Mouse (Mus musculus) ES-Bruce4 (cell line): ENCODE data around the gene Zfp987. TPM values are rescaled to one million over a fixed set of nuclear protein-coding genes. Genes with fewer than 3 reads are reported as not detected.
"Not testable (repeated sequence)": the region's sequence is repeated elsewhere in the genome, so short reads cannot be mapped to it uniquely, and the experiment has no call there.

Experiments
- H3K27ac ChIP-seq: 2 replicates; pipeline ENCODE4 v1.5.1; 2012; ENCODE audit warnings: low read length, inconsistent platforms; ENCODE audit not compliant: insufficient read depth
- H3K27me3 ChIP-seq: 2 replicates; pipeline ENCODE4 v1.6.1; 2012; ENCODE audit warnings: mild to moderate bottlenecking, low read length, inconsistent platforms; ENCODE audit not compliant: control insufficient read depth, poor library complexity, insufficient read depth, severe bottlenecking
- H3K36me3 ChIP-seq: 2 replicates; pipeline ENCODE4 v1.6.1; 2012; ENCODE audit warnings: inconsistent platforms, mild to moderate bottlenecking, low read length, moderate library complexity; ENCODE audit not compliant: control insufficient read depth, poor library complexity, insufficient read depth, severe bottlenecking
- H3K4me1 ChIP-seq: one replicate; pipeline ENCODE4 v1.8.1; 2011; ENCODE audit warnings: low read length; ENCODE audit not compliant: control insufficient read depth, insufficient read depth
- H3K4me3 ChIP-seq: 2 replicates; pipeline ENCODE4 v1.5.1; 2011; ENCODE audit warnings: low read depth, mild to moderate bottlenecking, low read length
- H3K9ac ChIP-seq: 2 replicates; pipeline ENCODE4 v1.6.1; 2012; ENCODE audit warnings: low read depth, mild to moderate bottlenecking, inconsistent platforms; ENCODE audit not compliant: poor library complexity, severe bottlenecking
- H3K9me3 ChIP-seq: replicated peaks from 2 replicates; pipeline ENCODE4 v1.6.1; 2012; ENCODE audit warnings: mild to moderate bottlenecking, low read length, inconsistent platforms; ENCODE audit not compliant: control insufficient read depth, poor library complexity, insufficient read depth, severe bottlenecking
- CTCF ChIP-seq: IDR thresholded peaks from one replicate; pipeline ENCODE4 v1.8.1; 2011; ENCODE audit warnings: low read depth, low read length
- EP300 ChIP-seq: IDR thresholded peaks from 2 replicates; pipeline ENCODE4 v1.6.1; 2011; ENCODE audit warnings: low read depth, low read length; ENCODE audit not compliant: insufficient read depth
- POLR2A ChIP-seq: IDR thresholded peaks from one replicate; pipeline ENCODE4 v1.8.1; 2011; ENCODE audit warnings: low read length; ENCODE audit not compliant: insufficient read depth
- polyA plus RNA-seq: library from polyadenylated mRNA; stranded (reverse); fragments of >200 nt; gene quantifications from 2 replicates; pipeline ENCODE4 v1.2.4, GENCODE M21; 2011; ENCODE audit warnings: low read depth; ENCODE audit not compliant: missing spikeins, insufficient read depth, insufficient read length

The Zfp987 gene
- 13.2 and 17.4 TPM in 2 replicates for polyA plus RNA-seq

GRCm38 (mm10) chr4:146096998-146097397 lies at the start of gene Zfp987:
Gene Zfp987, plus strand, starts transcription at chr4:146097298.
- H3K9me3 ChIP-seq, H3K27me3 ChIP-seq, H3K9ac ChIP-seq, H3K27ac ChIP-seq, H3K36me3 ChIP-seq, H3K4me1 ChIP-seq: not testable (repeated sequence)
- H3K4me3 ChIP-seq: peak within 1 kb of the TSS; percentile 16; the same call in 1 of the 2 replicates

DNA sequence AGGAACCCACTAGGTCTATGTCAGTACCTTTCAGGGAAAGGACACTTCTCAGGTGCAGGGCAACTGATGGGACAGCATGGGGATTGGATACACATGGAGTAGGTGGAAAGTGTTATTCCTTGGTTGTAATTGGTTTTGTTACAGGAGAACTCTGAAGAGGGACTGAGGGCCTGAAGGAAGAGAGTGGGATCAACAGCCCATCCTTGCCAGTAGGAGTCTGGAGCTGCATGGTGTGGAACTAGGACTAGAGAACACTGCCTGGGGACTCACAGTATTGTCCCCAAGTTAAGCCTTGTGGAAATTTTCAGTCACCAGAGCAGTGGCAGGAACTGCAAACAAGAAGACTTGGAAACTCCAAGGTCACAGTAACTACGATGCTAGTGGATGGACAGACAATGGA lies 44.6 kb upstream of the Zfp987 start:
- not testable (repeated sequence) for H3K4me1 ChIP-seq, H3K27ac ChIP-seq, H3K9ac ChIP-seq, H3K4me3 ChIP-seq, H3K36me3 ChIP-seq, H3K27me3 ChIP-seq, H3K9me3 ChIP-seq

GRCm38 (mm10) chr4:146053445-146053844 lies 43.7 kb upstream of the Zfp987 start:
- H3K9me3 ChIP-seq, H3K4me1 ChIP-seq, H3K36me3 ChIP-seq, H3K27me3 ChIP-seq, H3K9ac ChIP-seq, H3K4me3 ChIP-seq, H3K27ac ChIP-seq: not testable (repeated sequence)

DNA sequence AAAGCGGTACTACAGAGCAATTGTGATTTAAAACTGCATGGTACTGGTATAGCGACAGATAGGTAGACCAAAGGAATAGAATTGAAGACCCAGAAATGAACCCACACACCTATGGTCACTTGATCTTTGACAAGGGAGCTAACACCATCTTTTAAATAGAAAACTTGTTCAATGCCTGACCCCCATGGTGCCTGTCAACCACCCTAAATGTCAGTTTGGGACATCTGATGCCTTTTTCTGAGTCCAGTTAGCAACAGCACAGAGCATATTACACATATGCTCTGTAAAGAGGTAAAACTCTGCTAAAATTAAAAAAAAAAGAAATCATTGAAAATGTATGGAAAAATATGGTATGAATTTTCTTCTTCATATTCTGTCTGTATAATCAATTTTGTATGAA lies 41.8 kb upstream of the Zfp987 start:
- Histone ChIP-seq H3K9me3 (peaks cover 19% of the 10 kb centered on the region), H3K27ac (no peak overlapping the region), H3K9ac (no peak overlapping the region), H3K27me3 (no peaks in the 10 kb centered on the region), H3K4me1 (no peaks in the 10 kb centered on the region), H3K4me3 (no peak overlapping the region), H3K36me3 (no peaks in the 10 kb centered on the region)
- no peak for TF ChIP-seq POLR2A
- no peak for TF ChIP-seq EP300
- no peak for TF ChIP-seq CTCF

DNA sequence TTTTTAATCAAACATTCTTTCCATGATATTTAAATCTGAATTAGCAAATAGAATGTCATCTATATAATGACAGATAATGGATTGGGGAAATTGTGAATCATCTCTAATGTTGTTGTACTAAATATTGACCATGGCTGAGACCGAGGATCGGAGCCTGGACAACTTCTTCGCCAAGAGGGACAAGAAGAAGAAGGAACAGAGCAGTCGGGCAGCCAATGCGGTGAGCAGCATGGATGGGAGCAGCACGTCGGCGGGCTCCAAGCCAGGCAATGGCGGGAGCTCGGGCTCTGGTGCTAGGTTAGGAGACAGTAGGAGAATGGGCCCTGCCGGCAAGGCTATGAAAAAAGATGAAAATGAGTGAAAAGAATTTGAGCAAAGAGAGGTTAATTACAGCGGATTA lies 38.5 kb upstream of the Zfp987 start:
- not testable (repeated sequence) for H3K4me3 ChIP-seq, H3K27me3 ChIP-seq, H3K36me3 ChIP-seq, H3K27ac ChIP-seq, H3K4me1 ChIP-seq, H3K9ac ChIP-seq
- peaks cover 41% of the 10 kb centered on the region for H3K9me3 ChIP-seq

GRCm38 (mm10) chr4:146059078-146059477 lies 38.0 kb upstream of the Zfp987 start:
- H3K4me1 ChIP-seq, H3K27ac ChIP-seq, H3K36me3 ChIP-seq, H3K27me3 ChIP-seq, H3K9ac ChIP-seq, H3K4me3 ChIP-seq: not testable (repeated sequence)
- H3K9me3 ChIP-seq: peaks cover 41% of the 10 kb centered on the region

DNA sequence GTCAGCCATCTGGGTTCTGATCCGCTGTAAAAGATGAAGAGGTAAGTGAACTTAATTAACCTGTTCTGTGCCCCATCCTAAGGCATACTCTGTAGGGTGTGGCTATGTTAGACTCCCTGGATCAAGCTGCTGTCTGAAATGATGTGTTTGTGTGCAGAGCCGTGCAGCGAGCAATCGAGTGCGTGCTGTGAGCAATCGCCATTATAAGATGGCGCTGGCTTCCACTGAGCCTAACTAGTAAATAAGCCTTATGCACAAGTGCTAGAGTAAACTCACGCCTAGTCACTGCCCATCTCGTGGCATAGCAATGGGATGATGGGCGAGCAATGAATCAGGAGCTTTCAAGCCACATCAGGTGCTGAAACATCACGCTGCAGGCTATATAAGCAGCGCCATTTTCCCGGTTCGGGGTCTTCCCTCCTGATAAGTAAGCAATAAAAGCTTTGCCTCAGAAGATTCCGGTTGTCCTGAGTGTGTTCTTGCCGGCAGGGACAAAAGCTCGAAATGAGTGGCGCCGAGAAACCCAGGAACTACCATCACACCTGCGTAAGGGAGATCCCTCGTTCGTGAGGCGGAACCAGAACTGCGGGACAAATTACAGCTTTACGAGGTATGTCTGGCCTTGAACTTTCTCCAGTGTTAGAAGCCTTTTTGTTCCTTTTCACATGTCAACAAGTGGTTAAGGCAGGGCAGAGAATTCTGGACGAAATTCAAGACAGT lies 37.0 kb upstream of the Zfp987 start:
- not testable (repeated sequence) for H3K4me1 ChIP-seq, H3K4me3 ChIP-seq, H3K36me3 ChIP-seq, H3K27me3 ChIP-seq, H3K27ac ChIP-seq, H3K9ac ChIP-seq
- peaks cover 44% of the 10 kb centered on the region for H3K9me3 ChIP-seq

DNA sequence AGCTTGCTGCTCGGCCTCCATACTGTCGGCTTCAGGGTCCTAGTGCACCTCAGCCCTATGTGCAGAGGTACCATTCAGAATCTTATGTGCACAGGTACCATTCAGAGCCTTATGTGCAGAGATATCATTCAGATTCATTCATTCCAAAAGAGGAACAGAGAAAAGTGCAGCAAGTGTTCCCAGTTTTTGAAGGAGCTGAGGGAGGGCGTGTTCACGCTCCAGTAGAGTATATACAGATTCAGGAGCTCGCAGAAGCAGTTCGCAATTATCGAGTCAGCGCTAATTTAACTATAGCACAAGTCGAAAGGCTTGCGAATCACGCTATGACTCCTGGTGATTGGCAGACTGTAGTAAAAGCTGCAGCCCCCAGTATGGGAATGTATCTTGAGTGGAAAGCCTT lies 36.0 kb upstream of the Zfp987 start:
- not testable (repeated sequence) for H3K4me1 ChIP-seq
- H3K9me3 ChIP-seq: peaks cover 44% of the 10 kb centered on the region

DNA sequence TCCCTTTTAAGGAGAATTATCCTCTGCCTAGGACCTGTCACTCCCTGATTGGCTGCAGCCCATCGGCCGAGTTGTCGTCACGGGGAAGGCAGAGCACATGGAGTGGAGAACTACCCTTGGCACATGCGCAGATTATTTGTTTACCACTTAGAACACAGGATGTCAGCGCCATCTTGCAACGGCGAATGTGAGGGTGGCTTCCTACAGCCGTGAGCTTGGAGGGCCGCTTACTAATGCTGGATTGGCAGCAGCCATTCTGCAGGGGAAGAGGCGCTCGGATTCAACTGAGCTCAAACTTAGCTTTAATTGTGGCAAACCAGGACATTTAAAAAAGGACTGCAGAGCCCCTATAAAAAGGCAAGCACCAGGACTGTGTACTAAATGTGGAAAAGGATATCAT lies 35.1 kb upstream of the Zfp987 start:
- H3K36me3 ChIP-seq, H3K4me3 ChIP-seq, H3K27ac ChIP-seq, H3K27me3 ChIP-seq, H3K9ac ChIP-seq, H3K4me1 ChIP-seq: not testable (repeated sequence)
- H3K9me3 ChIP-seq: peaks cover 44% of the 10 kb centered on the region

More for the DNA sequence above, 36.0 kb upstream of the Zfp987 start:
- not testable (repeated sequence) for H3K4me3 ChIP-seq, H3K9ac ChIP-seq, H3K27ac ChIP-seq, H3K27me3 ChIP-seq, H3K36me3 ChIP-seq
